Mouse (Mus musculus) spleen, adult 10 weeks (tissue): ENCODE measurements around the gene Rrp1b. TPM values are rescaled to one million over a fixed set of nuclear protein-coding genes. Genes with fewer than 3 reads are reported as not detected.

Experiments used
- polyA plus RNA-seq: library from polyadenylated mRNA; stranded (reverse); fragments of 350-450 nt; fragmentation: Illumina TruSeq; extraction: RNeasy Lipid Tissue Mini Kit (QIAGEN cat#74804); gene quantifications from one replicate; pipeline ENCODE4 v1.2.3, GENCODE M21; 2015; ENCODE audit warnings: low replicate concordance; ENCODE audit not compliant: insufficient read depth

The Rrp1b gene
- polyA plus RNA-seq, result 23.5 TPM

DNA sequence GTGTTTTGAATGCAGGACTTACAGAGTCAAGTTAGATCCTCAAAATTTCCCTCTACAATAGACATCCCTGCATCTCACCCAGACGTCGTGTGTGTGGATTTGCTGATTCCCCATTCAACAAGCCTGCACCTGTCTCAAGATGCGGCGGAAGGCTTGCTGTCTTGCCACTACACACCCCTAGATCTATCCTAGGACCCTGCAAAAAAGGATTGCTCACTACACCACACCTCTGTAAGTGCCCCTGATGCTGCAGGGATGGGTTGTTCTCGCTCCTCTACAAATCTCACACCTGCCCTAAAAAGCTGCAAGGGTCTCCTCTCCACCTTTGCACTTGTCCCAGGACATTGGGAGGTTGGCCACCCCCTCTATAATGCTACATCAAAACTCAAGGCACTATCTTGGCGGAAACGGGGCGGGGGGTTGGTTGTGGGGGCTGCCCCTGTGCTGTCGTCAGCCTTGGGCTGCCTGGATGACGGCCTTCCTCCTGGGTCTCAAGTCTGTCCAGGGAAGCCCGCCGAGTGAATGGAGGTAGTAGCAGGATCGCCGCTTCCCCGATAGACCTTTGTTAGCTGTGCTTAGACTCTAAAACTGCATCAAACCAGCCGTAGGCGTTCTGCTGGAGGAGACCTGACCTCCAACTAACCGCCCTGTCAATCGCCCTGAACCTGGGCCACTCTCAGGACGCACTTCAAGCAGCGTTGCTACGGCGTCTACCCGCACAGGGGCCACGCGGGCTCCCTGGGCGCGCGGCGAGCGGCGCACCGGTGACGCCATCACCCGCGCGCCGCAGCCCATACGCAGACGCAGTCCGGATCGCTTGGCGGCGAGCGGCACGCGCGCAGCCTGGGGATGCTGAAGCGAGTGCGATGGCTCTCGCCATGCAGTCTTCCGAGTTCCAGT is at the start of gene Rrp1b, which contains the start of gene Hsf2bp:
Rrp1b (plus strand) TSS at position 492 of the 900 bp plus-strand sequence.
Hsf2bp (minus strand) TSS at position 741 of the 900 bp plus-strand sequence.

Other genes with a start within 250 kb of the Rrp1b start
- gene Sik1, start 180.3 kb upstream of the Rrp1b start, polyA plus RNA-seq, result 18.5 TPM
- not detected for gene Hsf2bp, start 249 bp downstream of the Rrp1b start, polyA plus RNA-seq
- gene Notch3, start 130.8 kb downstream of the Rrp1b start, polyA plus RNA-seq, result 2.9 TPM
- 0.98 TPM for gene Ephx3, start 153.4 kb downstream of the Rrp1b start, polyA plus RNA-seq
- gene Brd4, start 248.6 kb downstream of the Rrp1b start, polyA plus RNA-seq, result 61.0 TPM